Mouse (Mus musculus) neural tube, embryonic 12.5 days (tissue): ENCODE measurements around the gene Moxd1. TPM values are rescaled to one million over a fixed set of nuclear protein-coding genes. Genes with fewer than 3 reads are reported as not detected.

ENCODE experiments used
- ATAC-seq: fragments of 200-750 bp; cut with Nextera tagmentation; 2 replicates; pipeline ENCODE4 v1.8.0; 2017; ENCODE audit warnings: low read depth, mild to moderate bottlenecking, moderate TSS enrichment, moderate library complexity; ENCODE audit not compliant: low FRiP score
- H3K27ac ChIP-seq: fragments of 300-500 bp; sonication (generic); 2 replicates; pipeline ENCODE4 v1.5.1; 2016
- H3K27me3 ChIP-seq: fragments of 300-500 bp; sonication (generic); replicated peaks from 2 replicates; pipeline ENCODE4 v1.6.1; 2016; ENCODE audit warnings: mild to moderate bottlenecking
- H3K36me3 ChIP-seq: fragments of 300-500 bp; sonication (generic); 2 replicates; pipeline ENCODE4 v1.6.1; 2016; ENCODE audit warnings: mild to moderate bottlenecking
- H3K4me1 ChIP-seq: fragments of 300-500 bp; sonication (generic); 2 replicates; pipeline ENCODE4 v1.6.1; 2016
- H3K4me2 ChIP-seq: fragments of 300-500 bp; sonication (generic); replicated peaks from 2 replicates; pipeline ENCODE4 v1.6.1; 2016; ENCODE audit warnings: mild to moderate bottlenecking
- H3K4me3 ChIP-seq: fragments of 300-500 bp; sonication (generic); 2 replicates; pipeline ENCODE4 v1.5.1; 2016
- H3K9ac ChIP-seq: fragments of 300-500 bp; sonication (generic); 2 replicates; pipeline ENCODE4 v1.6.1; 2016; ENCODE audit warnings: mild to moderate bottlenecking
- H3K9me3 ChIP-seq: fragments of 300-500 bp; sonication (generic); 2 replicates; pipeline ENCODE4 v1.6.1; 2016; ENCODE audit warnings: mild to moderate bottlenecking
- WGBS: fragments of 180-500 bp; shearing (Covaris S2); methylation state at CpG from one replicate; pipeline ENCODE4 v1.1.7; 2016; 5-methylcytosine and 5-hydroxymethylcytosine counted together
- polyA plus RNA-seq: library from polyadenylated mRNA; unstranded; fragments of >200 nt; fragmentation: Nextera tagmentation; extraction: Ambion mirVana; gene quantifications from 2 replicates; pipeline ENCODE4 v1.2.1, GENCODE M21; 2016

Gene Moxd1
- polyA plus RNA-seq, 1 experiment from 2014 or later, result 39.2 TPM

DNA sequence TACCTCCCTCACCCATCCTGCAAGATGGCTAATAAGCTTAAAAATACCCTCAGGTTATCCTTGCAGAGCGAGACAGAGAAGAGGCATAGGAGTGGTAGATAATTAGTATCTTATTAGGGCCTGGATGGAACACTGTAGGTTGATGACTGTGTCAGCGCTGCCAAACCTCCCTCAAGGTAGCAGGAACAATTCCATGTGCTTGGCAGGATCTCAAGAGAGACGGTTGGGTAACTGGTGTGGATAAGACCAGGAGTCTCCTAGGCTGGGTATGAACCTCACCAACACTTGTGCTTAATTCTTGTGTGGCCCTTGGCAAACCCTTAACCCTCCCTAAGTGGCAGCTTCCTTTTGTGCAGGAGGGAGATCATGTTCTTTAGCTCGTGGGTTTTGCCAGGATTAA is 9.0 kb downstream of the Moxd1 start:
- H3K4me3 ChIP-seq, result no peak overlapping the region
- H3K4me2 ChIP-seq, result no peak overlapping the region
- no peaks in the 10 kb centered on the region for H3K36me3 ChIP-seq
- no peaks in the 10 kb centered on the region for H3K9me3 ChIP-seq
- H3K9ac ChIP-seq, result no peak overlapping the region
- no peak for ATAC-seq
- no peaks in the 10 kb centered on the region; the same call in 1 of the 2 replicates for H3K27me3 ChIP-seq
- WGBS, result 75% methylated on average over 4 of the region's 4 CpGs
- no peak overlapping the region for H3K27ac ChIP-seq
- peaks cover 15% of the 10 kb centered on the region; the same call in 1 of the 2 replicates for H3K4me1 ChIP-seq

DNA sequence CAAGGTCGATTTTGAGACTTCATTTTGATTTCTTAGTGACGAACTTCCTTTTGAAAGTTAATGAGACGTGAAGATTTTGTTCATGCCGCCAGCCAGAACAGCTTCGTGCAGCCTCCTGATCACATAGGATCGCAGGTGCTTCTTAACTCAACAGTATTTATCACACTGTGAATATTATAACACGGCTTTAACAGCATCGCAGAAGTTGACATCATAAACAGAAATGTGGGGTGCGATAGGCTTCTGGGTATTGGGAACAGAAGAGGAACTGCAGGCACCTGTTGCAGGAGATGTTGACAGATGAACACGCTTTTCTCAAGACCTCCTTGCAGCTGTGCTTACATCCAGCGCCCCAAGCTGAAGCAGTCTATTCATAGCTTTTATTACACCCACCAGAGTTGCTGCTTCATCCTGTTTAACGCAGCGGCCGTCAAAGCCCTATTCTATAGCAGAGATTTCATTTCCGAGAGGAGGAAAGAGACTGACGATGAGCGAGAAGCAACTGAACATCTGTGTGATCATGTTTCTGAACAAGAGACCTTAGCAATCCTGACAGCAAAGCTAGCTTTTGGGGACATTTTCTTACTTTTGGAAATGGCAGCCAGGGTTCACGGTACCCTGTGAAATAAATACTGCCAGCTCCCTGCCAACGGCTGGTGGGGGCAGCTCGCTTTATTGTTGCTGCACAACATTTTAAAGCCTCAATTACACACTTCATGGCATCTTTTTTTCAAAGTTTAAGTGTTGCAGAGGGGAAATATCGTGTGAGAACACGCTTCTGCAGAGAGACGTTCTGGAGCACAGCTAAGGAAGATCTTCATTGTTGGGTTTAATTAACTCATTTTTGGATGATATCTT is 12.3 kb downstream of the Moxd1 start:
- WGBS, result 29% methylated on average over 23 of the region's 23 CpGs
- ATAC-seq, result peak; percentile 66
- Histone ChIP-seq H3K9ac (no peak overlapping the region), H3K36me3 (no peaks in the 10 kb centered on the region), H3K4me2 (peak overlapping the region; percentile 47), H3K9me3 (no peaks in the 10 kb centered on the region), H3K4me3 (no peak overlapping the region), H3K27ac (no peak overlapping the region), H3K4me1 (peaks cover 8% of the 10 kb centered on the region; the same call in 1 of the 2 replicates), H3K27me3 (no peaks in the 10 kb centered on the region; the same call in 1 of the 2 replicates)

- no peaks in the 10 kb centered on the region for H3K36me3 ChIP-seq
- ATAC-seq, result no peak
- no peak overlapping the region for H3K4me3 ChIP-seq
- WGBS, result 81% methylated on average over 4 of the region's 4 CpGs
- H3K9me3 ChIP-seq, result no peaks in the 10 kb centered on the region
- no peaks in the 10 kb centered on the region for H3K27me3 ChIP-seq
- no peaks in the 10 kb centered on the region for H3K4me1 ChIP-seq
- H3K4me2 ChIP-seq, result no peak overlapping the region
- no peak overlapping the region for H3K27ac ChIP-seq
- H3K9ac ChIP-seq, result no peak overlapping the region
Measured at GRCm38 (mm10) chr10:24246815-24247214, 23.5 kb downstream of the Moxd1 start.

DNA sequence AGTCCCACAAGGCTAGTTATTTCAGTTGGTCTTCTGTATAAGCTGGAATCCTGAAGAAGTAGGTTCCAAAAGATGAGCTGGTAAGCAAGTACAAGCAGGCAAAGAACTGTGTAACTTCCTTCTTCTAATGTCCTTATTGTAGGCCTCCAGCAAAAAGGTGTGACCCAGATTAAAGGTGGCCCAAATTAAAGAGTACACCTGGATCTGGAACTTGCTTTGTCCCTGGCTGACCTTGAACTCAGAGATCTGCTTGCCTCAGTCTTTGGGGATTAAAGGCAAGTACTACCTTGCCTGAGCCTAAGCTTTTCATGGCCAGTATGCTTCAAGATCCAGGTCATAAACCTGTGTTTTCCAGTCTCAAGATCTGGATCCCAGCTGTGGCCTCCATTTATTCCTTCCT is 24.8 kb downstream of the Moxd1 start:
- H3K9ac ChIP-seq, result no peak overlapping the region
- no peaks in the 10 kb centered on the region for H3K36me3 ChIP-seq
- no peak for ATAC-seq
- no peak overlapping the region for H3K27ac ChIP-seq
- no peaks in the 10 kb centered on the region for H3K9me3 ChIP-seq
- H3K4me1 ChIP-seq, result no peaks in the 10 kb centered on the region
- no peak overlapping the region for H3K4me2 ChIP-seq
- H3K27me3 ChIP-seq, result no peaks in the 10 kb centered on the region
- no peak overlapping the region for H3K4me3 ChIP-seq

DNA sequence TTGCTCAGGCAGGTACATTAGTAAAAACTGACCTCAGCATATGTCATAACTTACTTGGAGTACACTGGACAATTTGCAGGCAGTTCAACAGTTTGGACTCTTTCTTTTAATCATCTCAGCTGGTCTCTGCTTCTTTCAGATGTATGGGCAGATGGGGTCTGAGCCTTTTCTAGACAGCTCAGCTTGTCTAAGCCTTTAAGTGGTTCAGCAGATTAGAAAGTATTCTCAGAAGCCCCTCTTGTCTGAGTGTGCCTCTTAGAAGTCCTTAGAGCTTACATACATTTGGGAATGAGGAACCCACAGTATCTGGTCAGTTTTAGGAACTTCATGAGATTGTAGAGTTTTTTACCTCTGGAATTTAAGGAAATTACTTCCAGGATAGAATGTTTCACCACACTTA is 28.3 kb downstream of the Moxd1 start:
- no peak overlapping the region for H3K4me3 ChIP-seq
- H3K27me3 ChIP-seq, result no peaks in the 10 kb centered on the region
- H3K27ac ChIP-seq, result no peak overlapping the region
- H3K4me2 ChIP-seq, result no peak overlapping the region
- no peaks in the 10 kb centered on the region for H3K9me3 ChIP-seq
- ATAC-seq, result no peak
- no peak overlapping the region for H3K9ac ChIP-seq
- H3K4me1 ChIP-seq, result no peaks in the 10 kb centered on the region
- H3K36me3 ChIP-seq, result no peaks in the 10 kb centered on the region

- H3K9ac ChIP-seq, result no peak overlapping the region
- H3K4me3 ChIP-seq, result no peak overlapping the region
- H3K27me3 ChIP-seq, result no peaks in the 10 kb centered on the region; the same call in 1 of the 2 replicates
- 72% methylated on average over 7 of the region's 7 CpGs for WGBS
- H3K9me3 ChIP-seq, result no peaks in the 10 kb centered on the region
- H3K4me2 ChIP-seq, result no peak overlapping the region
- H3K4me1 ChIP-seq, result 0 out of 2 replicates have a peak, but pooled peaks cover 6% of the 10 kb centered on the region
- ATAC-seq, result no peak
- H3K36me3 ChIP-seq, result no peaks in the 10 kb centered on the region
- no peak overlapping the region for H3K27ac ChIP-seq
Measured at GRCm38 (mm10) chr10:24258150-24258549, 34.8 kb downstream of the Moxd1 start.

- Histone ChIP-seq H3K4me2 (no peak overlapping the region), H3K9ac (no peak overlapping the region), H3K4me1 (0 out of 2 replicates have a peak, but pooled peaks cover 6% of the 10 kb centered on the region), H3K27ac (no peak overlapping the region), H3K9me3 (no peaks in the 10 kb centered on the region), H3K27me3 (no peaks in the 10 kb centered on the region; the same call in 1 of the 2 replicates), H3K4me3 (no peak overlapping the region), H3K36me3 (no peaks in the 10 kb centered on the region)
- ATAC-seq, result 0 out of 2 replicates have a peak, but pooled peaks have one; percentile 25
- WGBS, result 33% methylated on average over 3 of the region's 3 CpGs
Measured at GRCm38 (mm10) chr10:24258885-24259284, 35.6 kb downstream of the Moxd1 start.

- H3K4me3 ChIP-seq, result no peak overlapping the region
- no peaks in the 10 kb centered on the region; the same call in 1 of the 2 replicates for H3K27me3 ChIP-seq
- WGBS, result 60% methylated on average over 5 of the region's 5 CpGs
- H3K27ac ChIP-seq, result no peak overlapping the region
- no peaks in the 10 kb centered on the region for H3K36me3 ChIP-seq
- H3K9me3 ChIP-seq, result no peaks in the 10 kb centered on the region
- H3K4me2 ChIP-seq, result no peak overlapping the region
- 0 out of 2 replicates have a peak, but pooled peaks cover 6% of the 10 kb centered on the region for H3K4me1 ChIP-seq
- no peak overlapping the region for H3K9ac ChIP-seq
- no peak for ATAC-seq
Measured at GRCm38 (mm10) chr10:24259794-24260590, 36.7 kb downstream of the Moxd1 start.

- Histone ChIP-seq H3K9me3 (no peaks in the 10 kb centered on the region), H3K27me3 (no peaks in the 10 kb centered on the region), H3K4me1 (no peaks in the 10 kb centered on the region), H3K9ac (no peak overlapping the region), H3K4me2 (no peak overlapping the region), H3K36me3 (no peaks in the 10 kb centered on the region), H3K4me3 (no peak overlapping the region), H3K27ac (no peak overlapping the region)
- no peak for ATAC-seq
- 64% methylated on average over 2 of the region's 2 CpGs for WGBS
Measured at GRCm38 (mm10) chr10:24267520-24267919, 44.2 kb downstream of the Moxd1 start.

DNA sequence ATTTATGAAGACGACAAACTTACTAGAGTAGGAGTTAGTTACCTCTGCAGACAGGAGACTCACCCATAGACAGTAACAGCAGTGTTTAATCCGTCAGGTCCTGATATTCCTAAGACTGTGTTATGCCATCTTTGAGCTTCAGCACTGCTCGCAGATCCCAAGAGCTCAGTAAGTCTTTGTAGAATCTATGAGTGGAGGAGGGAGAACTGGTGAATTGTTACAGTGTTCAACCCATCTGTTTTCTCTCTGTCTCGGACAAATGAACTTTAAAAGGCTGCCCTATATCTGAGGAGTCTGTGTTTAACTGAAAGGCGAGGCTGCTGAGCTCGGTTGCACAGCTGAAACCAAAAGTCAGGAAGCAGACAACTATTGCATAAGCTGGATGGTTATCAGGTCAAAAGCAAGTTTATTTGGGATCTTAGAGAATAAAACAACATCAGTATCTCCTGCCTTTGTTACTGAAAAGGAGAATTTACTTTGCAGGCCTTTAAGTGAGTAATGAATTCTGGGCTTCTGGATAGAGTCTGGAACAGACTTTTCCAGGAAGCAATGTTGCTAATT is 47.8 kb downstream of the Moxd1 start:
- 69% methylated on average over 6 of the region's 6 CpGs for WGBS
- Histone ChIP-seq H3K36me3 (no peaks in the 10 kb centered on the region), H3K27ac (no peak overlapping the region), H3K27me3 (no peaks in the 10 kb centered on the region), H3K9ac (no peak overlapping the region), H3K4me3 (no peak overlapping the region), H3K4me1 (no peaks in the 10 kb centered on the region), H3K9me3 (no peaks in the 10 kb centered on the region), H3K4me2 (no peak overlapping the region)
- ATAC-seq, result no peak

GRCm38 (mm10) chr10:24276211-24276610 is 52.9 kb downstream of the Moxd1 start:
- no peaks in the 10 kb centered on the region for H3K27me3 ChIP-seq
- H3K27ac ChIP-seq, result no peak overlapping the region
- no peak overlapping the region for H3K4me3 ChIP-seq
- H3K4me1 ChIP-seq, result no peaks in the 10 kb centered on the region
- 59% methylated on average over 7 of the region's 7 CpGs for WGBS
- no peak overlapping the region for H3K9ac ChIP-seq
- no peaks in the 10 kb centered on the region for H3K36me3 ChIP-seq
- no peak overlapping the region for H3K4me2 ChIP-seq
- no peaks in the 10 kb centered on the region for H3K9me3 ChIP-seq
- no peak for ATAC-seq

- H3K9ac ChIP-seq, result no peak overlapping the region
- no peaks in the 10 kb centered on the region for H3K4me1 ChIP-seq
- H3K36me3 ChIP-seq, result no peaks in the 10 kb centered on the region
- H3K4me2 ChIP-seq, result no peak overlapping the region
- H3K4me3 ChIP-seq, result no peak overlapping the region
- H3K27me3 ChIP-seq, result no peaks in the 10 kb centered on the region
- no peak overlapping the region for H3K27ac ChIP-seq
- no peaks in the 10 kb centered on the region for H3K9me3 ChIP-seq
- ATAC-seq, result no peak
- 66% methylated on average over 5 of the region's 5 CpGs for WGBS
Measured at GRCm38 (mm10) chr10:24282650-24283049, 59.3 kb downstream of the Moxd1 start.
